Mouse (Mus musculus) ES-Bruce4 (cell line): ENCODE results near the gene Zfp319. TPM values are rescaled to one million over a fixed set of nuclear protein-coding genes. Genes with fewer than 3 reads are reported as not detected.

Experiments
- H3K27ac ChIP-seq: 2 replicates; pipeline ENCODE4 v1.5.1; 2012; ENCODE audit warnings: low read length, inconsistent platforms; ENCODE audit not compliant: insufficient read depth
- H3K27me3 ChIP-seq: 2 replicates; pipeline ENCODE4 v1.6.1; 2012; ENCODE audit warnings: mild to moderate bottlenecking, low read length, inconsistent platforms; ENCODE audit not compliant: control insufficient read depth, poor library complexity, insufficient read depth, severe bottlenecking
- H3K36me3 ChIP-seq: 2 replicates; pipeline ENCODE4 v1.6.1; 2012; ENCODE audit warnings: inconsistent platforms, mild to moderate bottlenecking, low read length, moderate library complexity; ENCODE audit not compliant: control insufficient read depth, poor library complexity, insufficient read depth, severe bottlenecking
- H3K4me1 ChIP-seq: one replicate; pipeline ENCODE4 v1.8.1; 2011; ENCODE audit warnings: low read length; ENCODE audit not compliant: control insufficient read depth, insufficient read depth
- H3K4me3 ChIP-seq: 2 replicates; pipeline ENCODE4 v1.5.1; 2011; ENCODE audit warnings: low read depth, mild to moderate bottlenecking, low read length
- H3K9ac ChIP-seq: 2 replicates; pipeline ENCODE4 v1.6.1; 2012; ENCODE audit warnings: low read depth, mild to moderate bottlenecking, inconsistent platforms; ENCODE audit not compliant: poor library complexity, severe bottlenecking
- H3K9me3 ChIP-seq: replicated peaks from 2 replicates; pipeline ENCODE4 v1.6.1; 2012; ENCODE audit warnings: mild to moderate bottlenecking, low read length, inconsistent platforms; ENCODE audit not compliant: control insufficient read depth, poor library complexity, insufficient read depth, severe bottlenecking
- CTCF ChIP-seq: IDR thresholded peaks from one replicate; pipeline ENCODE4 v1.8.1; 2011; ENCODE audit warnings: low read depth, low read length
- EP300 ChIP-seq: IDR thresholded peaks from 2 replicates; pipeline ENCODE4 v1.6.1; 2011; ENCODE audit warnings: low read depth, low read length; ENCODE audit not compliant: insufficient read depth
- POLR2A ChIP-seq: IDR thresholded peaks from one replicate; pipeline ENCODE4 v1.8.1; 2011; ENCODE audit warnings: low read length; ENCODE audit not compliant: insufficient read depth
- polyA plus RNA-seq: library from polyadenylated mRNA; stranded (reverse); fragments of >200 nt; gene quantifications from 2 replicates; pipeline ENCODE4 v1.2.4, GENCODE M21; 2011; ENCODE audit warnings: low read depth; ENCODE audit not compliant: missing spikeins, insufficient read depth, insufficient read length

Zfp319 gene
- polyA plus RNA-seq, 1 experiment = 2.8 TPM

DNA sequence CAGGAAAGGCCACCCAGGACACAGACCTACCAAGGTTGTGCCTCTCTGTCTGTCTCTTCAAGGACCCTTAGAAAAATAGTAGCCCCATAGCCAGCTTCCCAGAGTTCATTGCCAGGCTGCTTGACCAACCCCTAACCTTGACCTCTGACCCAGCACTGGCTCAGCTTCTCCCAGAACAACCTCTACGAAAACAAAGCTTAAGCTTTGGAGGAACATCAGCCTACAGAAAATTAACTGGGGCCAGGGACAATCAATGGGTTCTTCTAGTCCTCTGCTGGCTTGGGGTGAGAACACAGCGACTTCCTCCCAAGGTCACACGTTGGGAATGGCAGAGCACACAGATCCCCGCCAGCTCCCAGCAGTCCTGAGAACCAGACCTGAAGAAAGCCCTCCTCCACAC, 26.2 kb downstream of the Zfp319 start:
- TF ChIP-seq POLR2A (no peak), EP300 (no peak), CTCF (no peak)
- Histone ChIP-seq H3K4me1 (no peaks in the 10 kb centered on the region), H3K9ac (no peak overlapping the region), H3K36me3 (no peaks in the 10 kb centered on the region), H3K4me3 (no peak overlapping the region), H3K9me3 (no peaks in the 10 kb centered on the region), H3K27me3 (no peaks in the 10 kb centered on the region), H3K27ac (no peak overlapping the region)

DNA sequence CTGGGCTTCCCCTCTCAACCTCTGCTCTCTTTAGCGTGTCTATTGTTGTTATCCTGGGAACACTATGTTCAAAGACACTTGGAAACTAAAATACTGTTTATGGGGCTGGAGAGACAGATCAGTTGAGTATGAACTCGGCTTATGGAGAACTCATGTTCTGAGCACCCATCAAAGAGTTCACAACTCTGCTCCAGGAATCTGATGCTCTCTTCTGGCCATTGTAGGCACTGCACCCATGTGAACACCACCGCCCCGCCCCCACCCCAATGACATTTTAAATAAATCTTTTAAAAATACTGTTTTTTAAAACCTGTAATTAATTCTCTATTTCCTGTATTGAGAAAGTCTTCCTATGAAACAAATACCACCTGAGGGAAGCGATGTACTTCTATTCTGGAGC, 29.3 kb downstream of the Zfp319 start:
- Histone ChIP-seq H3K9me3 (no peaks in the 10 kb centered on the region), H3K4me3 (no peak overlapping the region), H3K27me3 (no peaks in the 10 kb centered on the region), H3K36me3 (no peaks in the 10 kb centered on the region), H3K9ac (no peak overlapping the region), H3K27ac (no peak overlapping the region), H3K4me1 (no peaks in the 10 kb centered on the region)
- TF ChIP-seq CTCF (peak; percentile 50), EP300 (no peak), POLR2A (no peak)

GRCm38 (mm10) chr8:95293891-95294290, 37.9 kb downstream of the Zfp319 start:
- Histone ChIP-seq H3K27ac (no peak overlapping the region), H3K4me1 (no peaks in the 10 kb centered on the region), H3K9me3 (no peaks in the 10 kb centered on the region), H3K36me3 (no peaks in the 10 kb centered on the region), H3K9ac (no peak overlapping the region), H3K4me3 (no peak overlapping the region), H3K27me3 (no peaks in the 10 kb centered on the region)
- TF ChIP-seq POLR2A (no peak), EP300 (no peak), CTCF (no peak)

DNA sequence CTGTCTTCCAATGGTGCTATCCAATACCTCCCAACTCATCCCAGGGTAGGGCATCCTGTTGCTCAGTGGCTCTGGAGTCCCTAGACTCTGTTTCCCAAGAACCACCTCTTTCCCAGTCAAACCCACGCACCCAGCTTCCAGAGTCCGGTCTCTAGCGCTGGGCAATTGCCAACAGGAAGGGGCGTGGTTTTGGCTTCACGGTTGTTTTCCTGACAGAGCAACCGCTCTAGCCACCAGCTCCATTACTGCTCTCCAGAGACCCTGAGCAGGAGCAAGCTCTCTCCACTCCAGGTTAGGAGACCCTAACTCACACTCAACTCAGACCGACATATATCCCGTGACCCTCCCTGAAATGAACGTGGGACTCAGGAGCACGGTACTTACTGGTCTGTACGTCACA, 38.6 kb downstream of the Zfp319 start:
- Histone ChIP-seq H3K27me3 (no peaks in the 10 kb centered on the region), H3K4me3 (no peak overlapping the region), H3K9ac (no peak overlapping the region), H3K9me3 (no peaks in the 10 kb centered on the region), H3K4me1 (no peaks in the 10 kb centered on the region), H3K36me3 (no peaks in the 10 kb centered on the region), H3K27ac (no peak overlapping the region)
- no peak for TF ChIP-seq CTCF
- no peak for TF ChIP-seq EP300
- TF ChIP-seq POLR2A = no peak

DNA sequence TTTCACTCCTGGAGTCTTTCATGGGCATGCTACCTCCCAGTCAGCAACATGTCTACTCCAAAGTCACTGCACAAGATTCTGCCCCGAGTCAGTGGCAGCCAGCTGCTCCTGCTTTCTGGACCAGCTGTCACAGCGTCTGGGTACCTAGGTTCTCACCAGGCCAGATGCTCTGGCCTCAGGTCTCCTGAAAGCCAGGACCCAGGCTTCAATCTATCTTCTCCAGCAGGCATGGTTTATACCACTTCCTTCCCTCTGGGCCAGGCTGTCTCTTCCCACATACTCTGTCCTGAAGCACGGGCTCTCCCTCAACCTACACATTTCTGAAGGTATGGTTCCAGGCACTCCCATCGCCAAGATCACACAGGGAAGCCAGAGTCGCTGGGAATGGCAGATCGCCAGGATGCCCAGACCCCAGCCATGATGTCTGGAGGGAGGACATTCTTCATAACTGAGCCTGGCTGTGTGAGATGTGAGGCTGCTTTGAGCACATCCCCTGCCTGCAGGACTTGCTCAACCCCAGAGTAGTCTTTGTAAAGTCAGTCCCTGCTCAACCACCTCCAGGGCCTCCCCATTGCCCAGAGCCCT, 42.6 kb downstream of the Zfp319 start:
- no peaks in the 10 kb centered on the region for H3K9me3 ChIP-seq
- H3K27ac ChIP-seq = no peak overlapping the region
- H3K4me1 ChIP-seq = no peaks in the 10 kb centered on the region
- no peak overlapping the region for H3K4me3 ChIP-seq
- TF ChIP-seq POLR2A (no peak), CTCF (no peak), EP300 (no peak)
- H3K36me3 ChIP-seq = no peaks in the 10 kb centered on the region
- H3K27me3 ChIP-seq = no peaks in the 10 kb centered on the region
- H3K9ac ChIP-seq = no peak overlapping the region

GRCm38 (mm10) chr8:95281493-95281892, 50.3 kb downstream of the Zfp319 start:
- H3K27ac ChIP-seq = no peak overlapping the region
- no peaks in the 10 kb centered on the region for H3K9me3 ChIP-seq
- H3K4me1 ChIP-seq = no peaks in the 10 kb centered on the region
- no peaks in the 10 kb centered on the region for H3K27me3 ChIP-seq
- H3K9ac ChIP-seq = no peak overlapping the region
- no peaks in the 10 kb centered on the region for H3K36me3 ChIP-seq
- H3K4me3 ChIP-seq = no peak overlapping the region
- TF ChIP-seq CTCF (no peak), EP300 (no peak), POLR2A (no peak)

Other genes with a start within 250 kb of the Zfp319 start
- 19.0 and 22.2 TPM in 2 replicates for gene Kifc3, start 129.1 kb downstream of the Zfp319 start, polyA plus RNA-seq
- 0.19 and 0.24 TPM in 2 replicates for gene Cngb1, start 25.4 kb downstream of the Zfp319 start, polyA plus RNA-seq
- gene Tepp, start 21.4 kb downstream of the Zfp319 start, polyA plus RNA-seq = not detected in 2 replicates
- 35.5 and 36.3 TPM in 2 replicates for gene Usb1, start 334 bp upstream of the Zfp319 start, polyA plus RNA-seq
- 8.0 and 11.0 TPM in 2 replicates for gene Mmp15, start 20.3 kb upstream of the Zfp319 start, polyA plus RNA-seq
- 122 and 132 TPM in 2 replicates for gene Cfap20, start 102.9 kb upstream of the Zfp319 start, polyA plus RNA-seq
- 210 and 236 TPM in 2 replicates for gene Csnk2a2, start 158.1 kb upstream of the Zfp319 start, polyA plus RNA-seq
- 0.52 and 1.9 TPM in 2 replicates for gene Ccdc113, start 202.1 kb upstream of the Zfp319 start, polyA plus RNA-seq
- gene Prss54, start 244.4 kb upstream of the Zfp319 start, polyA plus RNA-seq = not detected in 2 replicates